Comparison of ENCODE assay signal across 8 mouse cellular contexts in genomic region chr4:65123741-65124224, GRCm38 (mm10). TPM values are rescaled to one million over a fixed set of nuclear protein-coding genes. Genes with fewer than 3 reads are reported as not detected.
A peak's percentile ranks its signal among the peaks of the same experiment; 100 is the strongest.
DNase-seq lines count a peak whose midpoint lies in the region; ATAC-seq and TF ChIP-seq lines count a peak whose summit lies in the region.

Gene Pappa (plus strand): TSS chr4:65124174.

- 1% methylated on average over 16 of the region's 16 CpGs for WGBS in liver, adult 2 months
- under 1% methylated on average over 16 of the region's 16 CpGs for WGBS in embryonic facial prominence, embryonic 10.5 days
- WGBS in intestine, embryonic 15.5 days, result under 1% methylated on average over 15 of the region's 16 CpGs
- under 1% methylated on average over 16 of the region's 16 CpGs for WGBS in neural tube, embryonic 13.5 days

- H3K4me2 ChIP-seq in intestine, embryonic 15.5 days (replicated peaks), result peak within 1 kb of the TSS; percentile 91
- H3K4me2 ChIP-seq in neural tube, embryonic 13.5 days, result peak within 1 kb of the TSS; percentile 92

- H3K27ac ChIP-seq in liver, adult 2 months (replicated peaks; ENCODE audit: insufficient read depth, low read depth, low read length), result no peak within 1 kb of the TSS
- H3K27ac ChIP-seq in embryonic facial prominence, embryonic 10.5 days (replicated peaks), result peak within 1 kb of the TSS; percentile 80
- no peak within 1 kb of the TSS for H3K27ac ChIP-seq in intestine, embryonic 15.5 days
- H3K27ac ChIP-seq in neural tube, embryonic 13.5 days (replicated peaks), result no peak within 1 kb of the TSS

- no peak for ATAC-seq in intestine, embryonic 15.5 days
- no peak for ATAC-seq in neural tube, embryonic 13.5 days (ENCODE audit: low read depth)

- H3K9me3 ChIP-seq in embryonic facial prominence, embryonic 10.5 days, result no peaks in the 10 kb centered on the region
- no peaks in the 10 kb centered on the region for H3K9me3 ChIP-seq in intestine, embryonic 15.5 days
- H3K9me3 ChIP-seq in neural tube, embryonic 13.5 days, result no peaks in the 10 kb centered on the region

- H3K4me1 ChIP-seq in liver, adult 2 months (ENCODE audit: control insufficient read depth, insufficient read depth, low read length), result peaks cover 11% of the 10 kb centered on the region
- peaks cover 42% of the 10 kb centered on the region for H3K4me1 ChIP-seq in embryonic facial prominence, embryonic 10.5 days
- H3K4me1 ChIP-seq in intestine, embryonic 15.5 days (replicated peaks), result peaks cover 10% of the 10 kb centered on the region
- peaks cover 42% of the 10 kb centered on the region for H3K4me1 ChIP-seq in neural tube, embryonic 13.5 days (replicated peaks)

- H3K4me3 ChIP-seq in liver, adult 2 months (ENCODE audit: insufficient read depth, low read depth, low read length), result peak within 1 kb of the TSS; percentile 11; the same call in 1 of the 2 replicates
- H3K4me3 ChIP-seq in embryonic facial prominence, embryonic 10.5 days, result peak within 1 kb of the TSS; percentile 68
- peak within 1 kb of the TSS; percentile 53 for H3K4me3 ChIP-seq in intestine, embryonic 15.5 days (replicated peaks)
- H3K4me3 ChIP-seq in neural tube, embryonic 13.5 days, result peak within 1 kb of the TSS; percentile 56

- TF ChIP-seq CTCF in liver, adult 2 months (IDR thresholded peaks at IDR 0.05; ENCODE audit: low read depth, low read length), result no peak

- TF ChIP-seq POLR2A in liver, adult 2 months (IDR thresholded peaks at IDR 0.05; ENCODE audit: extremely low read depth, insufficient read depth, low read length), result no peak

- peaks cover 11% of the 10 kb centered on the region for H3K27me3 ChIP-seq in liver, adult 2 months (ENCODE audit: control insufficient read depth, insufficient read depth, low read length)
- peaks cover 74% of the 10 kb centered on the region for H3K27me3 ChIP-seq in embryonic facial prominence, embryonic 10.5 days (replicated peaks; ENCODE audit: low read depth, poor library complexity, severe bottlenecking)
- peaks cover 16% of the 10 kb centered on the region for H3K27me3 ChIP-seq in intestine, embryonic 15.5 days (replicated peaks)
- H3K27me3 ChIP-seq in neural tube, embryonic 13.5 days, result peaks cover 58% of the 10 kb centered on the region

- no peaks in the 10 kb centered on the region for H3K36me3 ChIP-seq in liver, adult 2 months (ENCODE audit: control insufficient read depth, insufficient read depth, low read length)
- no peaks in the 10 kb centered on the region for H3K36me3 ChIP-seq in embryonic facial prominence, embryonic 10.5 days (replicated peaks)
- H3K36me3 ChIP-seq in intestine, embryonic 15.5 days, result no peaks in the 10 kb centered on the region
- no peaks in the 10 kb centered on the region for H3K36me3 ChIP-seq in neural tube, embryonic 13.5 days

- DNase-seq in liver, adult 2 months (ENCODE audit: extremely low read depth, low read depth, low spot score), result no peak
- no peak for DNase-seq in liver
- peak; percentile 31 for DNase-seq in embryonic facial prominence, embryonic 10.5 days (ENCODE audit: low spot score)
- DNase-seq in spleen, postnatal 36 days (ENCODE audit: low spot score in 2 of 2), result no peak
- no peak for DNase-seq in layer of hippocampus, postnatal 36 days
- no peak for DNase-seq in right cerebral cortex, postnatal 10 days (ENCODE audit: low spot score in 2 of 2)

- H3K9ac ChIP-seq in liver, adult 2 months (ENCODE audit: low read depth, low read length), result no peak within 1 kb of the TSS
- peak within 1 kb of the TSS; percentile 47 for H3K9ac ChIP-seq in intestine, embryonic 15.5 days
- H3K9ac ChIP-seq in neural tube, embryonic 13.5 days, result peak within 1 kb of the TSS; percentile 75

- H3K79me2 ChIP-seq in liver, adult 2 months (ENCODE audit: control insufficient read depth, insufficient read depth, low read length), result no peaks in the 10 kb centered on the region

RNA-seq across cellular contexts. Expression of gene Pappa, which starts in this region (rescaled TPM):
- 0.09 and 0.13 TPM in 2 replicates for total RNA-seq in liver, adult 2 months (2014; rRNA removed)
- polyA plus RNA-seq in liver, adult 2 months (2012; rRNA removed), result 0.02 TPM in 1 of 2 replicates, not detected in the other
- 0.70 and 0.80 TPM in 2 replicates for polyA plus RNA-seq in embryonic facial prominence, embryonic 10.5 days (2016; fragmentation: Nextera tagmentation; extraction: Ambion mirVana)
- polyA plus RNA-seq in intestine, embryonic 15.5 days (2015; fragmentation: Nextera tagmentation; extraction: Ambion mirVana), result 0.74 and 0.82 TPM in 2 replicates
- 0.66 and 0.76 TPM in 2 replicates for polyA plus RNA-seq in neural tube, embryonic 13.5 days (2015; fragmentation: Nextera tagmentation; extraction: Ambion mirVana)
- 1 to 10 TPM; 1.4 TPM for total RNA-seq in layer of hippocampus, postnatal 36 days (2021)

Comparison
In these comparisons a context has a peak if more than half of its experiments do, and no peak if none do; other contexts are left out.
1. Peak in DNase-seq, H3K4me3 ChIP-seq and H3K27ac ChIP-seq in embryonic facial prominence, embryonic 10.5 days; RNA of the gene not detected or under 1 TPM.
2. H3K4me3 ChIP-seq: peak in every context shown above with its lines; median percentile 68 in embryonic facial prominence, embryonic 10.5 days; 56 in neural tube, embryonic 13.5 days; 53 in intestine, embryonic 15.5 days; 11 in liver, adult 2 months.